Mouse (Mus musculus) hindbrain, embryonic 13.5 days (tissue): Measurements from ENCODE around the gene Mesp2. TPM values are rescaled to one million over a fixed set of nuclear protein-coding genes. Genes with fewer than 3 reads are reported as not detected.

ENCODE experiments used
- ATAC-seq: fragments of 200-750 bp; cut with Nextera tagmentation; 2 replicates; pipeline ENCODE4 v1.8.0; 2017; ENCODE audit warnings: moderate TSS enrichment; ENCODE audit not compliant: low FRiP score
- H3K27ac ChIP-seq: fragments of 300-500 bp; sonication (generic); 2 replicates; pipeline ENCODE4 v1.5.1; 2015; ENCODE audit warnings: inconsistent platforms, mild to moderate bottlenecking, moderate library complexity
- H3K27me3 ChIP-seq: fragments of 300-500 bp; sonication (generic); 2 replicates; pipeline ENCODE4 v1.6.1; 2015; ENCODE audit warnings: mild to moderate bottlenecking, inconsistent platforms
- H3K36me3 ChIP-seq: fragments of 300-500 bp; sonication (generic); 2 replicates; pipeline ENCODE4 v1.6.1; 2015; ENCODE audit warnings: mild to moderate bottlenecking, inconsistent platforms
- H3K4me1 ChIP-seq: fragments of 300-500 bp; sonication (generic); replicated peaks from 2 replicates; pipeline ENCODE4 v1.6.1; 2015; ENCODE audit warnings: inconsistent platforms
- H3K4me2 ChIP-seq: fragments of 300-500 bp; sonication (generic); 2 replicates; pipeline ENCODE4 v1.6.1; 2015; ENCODE audit warnings: inconsistent platforms, mild to moderate bottlenecking, moderate library complexity
- H3K4me3 ChIP-seq: fragments of 300-500 bp; sonication (generic); 2 replicates; pipeline ENCODE4 v1.5.1; 2015; ENCODE audit warnings: mild to moderate bottlenecking, inconsistent platforms
- H3K9ac ChIP-seq: fragments of 300-500 bp; sonication (generic); 2 replicates; pipeline ENCODE4 v1.6.1; 2015; ENCODE audit warnings: mild to moderate bottlenecking, inconsistent platforms
- H3K9me3 ChIP-seq: fragments of 300-500 bp; sonication (generic); 2 replicates; pipeline ENCODE4 v1.6.1; 2016; ENCODE audit warnings: inconsistent platforms
- WGBS: fragments of 180-500 bp; shearing (Covaris S2); methylation state at CpG from one replicate; pipeline ENCODE4 v1.1.7; 2015; 5-methylcytosine and 5-hydroxymethylcytosine counted together
- polyA plus RNA-seq: library from polyadenylated mRNA; unstranded; fragments of >200 nt; fragmentation: Nextera tagmentation; extraction: Ambion mirVana; gene quantifications from 2 replicates; pipeline ENCODE4 v1.2.1, GENCODE M21; 2015

Gene Mesp2
- polyA plus RNA-seq, 1 experiment from 2014 or later, result 0.93 TPM

- no peaks in the 10 kb centered on the region for H3K36me3 ChIP-seq
- peak overlapping the region; percentile 35; the same call in 1 of the 2 replicates for H3K9ac ChIP-seq
- no peaks in the 10 kb centered on the region for H3K9me3 ChIP-seq
- no peak overlapping the region for H3K27ac ChIP-seq
- peaks cover 43% of the 10 kb centered on the region for H3K27me3 ChIP-seq
- ATAC-seq, result no peak
- H3K4me3 ChIP-seq, result peak overlapping the region; percentile 33
- H3K4me2 ChIP-seq, result peak overlapping the region; percentile 56
- 11% methylated on average over 50 of the region's 53 CpGs for WGBS
- H3K4me1 ChIP-seq, result peaks cover 9% of the 10 kb centered on the region
These were observed 37.2 kb downstream of the Mesp2 start for GRCm38 (mm10) chr7:79847456-79848451.

GRCm38 (mm10) chr7:79856305-79856704 lies 45.8 kb downstream of the Mesp2 start:
- no peak for ATAC-seq
- no peaks in the 10 kb centered on the region for H3K36me3 ChIP-seq
- 81% methylated on average over 4 of the region's 4 CpGs for WGBS
- H3K4me2 ChIP-seq, result no peak overlapping the region
- no peaks in the 10 kb centered on the region for H3K27me3 ChIP-seq
- H3K27ac ChIP-seq, result no peak overlapping the region
- no peak overlapping the region for H3K9ac ChIP-seq
- H3K9me3 ChIP-seq, result no peaks in the 10 kb centered on the region
- H3K4me3 ChIP-seq, result no peak overlapping the region
- H3K4me1 ChIP-seq, result peaks cover 5% of the 10 kb centered on the region; the same call in 1 of the 2 replicates

- H3K27ac ChIP-seq, result no peak overlapping the region
- WGBS, result 62% methylated on average over 11 of the region's 11 CpGs
- no peak for ATAC-seq
- no peaks in the 10 kb centered on the region for H3K9me3 ChIP-seq
- no peak overlapping the region for H3K9ac ChIP-seq
- peaks cover 5% of the 10 kb centered on the region; the same call in 1 of the 2 replicates for H3K4me1 ChIP-seq
- no peaks in the 10 kb centered on the region for H3K27me3 ChIP-seq
- no peaks in the 10 kb centered on the region for H3K36me3 ChIP-seq
- no peak overlapping the region for H3K4me2 ChIP-seq
- no peak overlapping the region for H3K4me3 ChIP-seq
These were observed 47.8 kb downstream of the Mesp2 start for GRCm38 (mm10) chr7:79858202-79858934.

GRCm38 (mm10) chr7:79858956-79859630 lies 48.6 kb downstream of the Mesp2 start:
- ATAC-seq, result no peak
- H3K27me3 ChIP-seq, result no peaks in the 10 kb centered on the region
- 56% methylated on average over 9 of the region's 9 CpGs for WGBS
- H3K9me3 ChIP-seq, result no peaks in the 10 kb centered on the region
- H3K27ac ChIP-seq, result no peak overlapping the region
- H3K4me2 ChIP-seq, result no peak overlapping the region
- H3K4me1 ChIP-seq, result peaks cover 5% of the 10 kb centered on the region; the same call in 1 of the 2 replicates
- H3K9ac ChIP-seq, result no peak overlapping the region
- H3K4me3 ChIP-seq, result no peak overlapping the region
- H3K36me3 ChIP-seq, result no peaks in the 10 kb centered on the region

GRCm38 (mm10) chr7:79860811-79861210 lies 50.3 kb downstream of the Mesp2 start, which contains the start of gene Anpep:
Gene Anpep (minus strand): TSS chr7:79861059.
- no peak within 1 kb of the TSS for H3K9ac ChIP-seq
- H3K4me3 ChIP-seq, result no peak within 1 kb of the TSS
- no peak within 1 kb of the TSS for H3K4me2 ChIP-seq
- H3K4me1 ChIP-seq, result peaks cover 5% of the 10 kb centered on the region; the same call in 1 of the 2 replicates
- H3K9me3 ChIP-seq, result no peaks in the 10 kb centered on the region
- H3K27me3 ChIP-seq, result no peaks in the 10 kb centered on the region
- ATAC-seq, result no peak
- no peaks in the 10 kb centered on the region for H3K36me3 ChIP-seq
- no peak within 1 kb of the TSS for H3K27ac ChIP-seq
- WGBS, result 85% methylated on average over 9 of the region's 9 CpGs

- Histone ChIP-seq H3K27me3 (no peaks in the 10 kb centered on the region), H3K36me3 (no peaks in the 10 kb centered on the region), H3K4me2 (no peak overlapping the region), H3K9ac (no peak overlapping the region), H3K4me3 (no peak overlapping the region), H3K9me3 (no peaks in the 10 kb centered on the region), H3K27ac (no peak overlapping the region), H3K4me1 (peaks cover 5% of the 10 kb centered on the region)
- no peak for ATAC-seq
- 92% methylated on average over 8 of the region's 8 CpGs for WGBS
These were observed 51.3 kb downstream of the Mesp2 start for GRCm38 (mm10) chr7:79861794-79862193.

Other genes with a start within 250 kb of the Mesp2 start
- gene Rhcg, start 193.1 kb upstream of the Mesp2 start, polyA plus RNA-seq, result 4.8 and 5.2 TPM in 2 replicates
- 2.2 and 2.6 TPM in 2 replicates for gene Ticrr, start 150.5 kb upstream of the Mesp2 start, polyA plus RNA-seq
- gene Kif7, start 95.0 kb upstream of the Mesp2 start, polyA plus RNA-seq, result 1.7 and 2.2 TPM in 2 replicates
- 0.13 and 0.17 TPM in 2 replicates for gene Plin1, start 77.8 kb upstream of the Mesp2 start, polyA plus RNA-seq
- gene Pex11a, start 67.6 kb upstream of the Mesp2 start, polyA plus RNA-seq, result 10.9 and 14.6 TPM in 2 replicates
- 0.47 and 0.65 TPM in 2 replicates for gene Wdr93, start 67.6 kb upstream of the Mesp2 start, polyA plus RNA-seq
- not detected in 2 replicates for gene Mesp1, start 16.9 kb upstream of the Mesp2 start, polyA plus RNA-seq
- 4.3 and 4.4 TPM in 2 replicates for gene Anpep, start 50.3 kb downstream of the Mesp2 start, polyA plus RNA-seq
- 51.0 and 51.2 TPM in 2 replicates for gene Ap3s2, start 109.9 kb downstream of the Mesp2 start, polyA plus RNA-seq
- gene Arpin, start 124.6 kb downstream of the Mesp2 start, polyA plus RNA-seq, result 19.0 and 20.3 TPM in 2 replicates
- 18.3 and 18.5 TPM in 2 replicates for gene Zfp710, start 214.1 kb downstream of the Mesp2 start, polyA plus RNA-seq